Mouse (Mus musculus) left cerebral cortex, postnatal 10 days (tissue): ENCODE results near the gene Tmem164. TPM values are rescaled to one million over a fixed set of nuclear protein-coding genes. Genes with fewer than 3 reads are reported as not detected.
A peak's percentile ranks its signal among the peaks of the same experiment; 100 is the strongest.

Source experiments
- DNase-seq, 2 experiments: peaks; one replicate each; pipeline ENCODE4 v3.0.0; 2021 to 2022; ENCODE audit warnings: low spot score in 2 of 2, mixed read lengths in 1 of 2; ENCODE audit errors: extremely low spot score in 1 of 2
- intact Hi-C: fragments of 180-260 bp; cut with DNase I; formaldehyde crosslinking; loops from one replicate; pipeline ENCODE4 v1.15.1; 2025
- total RNA-seq, 2 experiments: library from RNA; stranded (reverse); gene quantifications; 2 replicates each; pipeline ENCODE4 v1.2.3; 2021

The Tmem164 gene
- total RNA-seq, 2 experiments from 2014 or later: 38.1 to 41.1 TPM

DNA sequence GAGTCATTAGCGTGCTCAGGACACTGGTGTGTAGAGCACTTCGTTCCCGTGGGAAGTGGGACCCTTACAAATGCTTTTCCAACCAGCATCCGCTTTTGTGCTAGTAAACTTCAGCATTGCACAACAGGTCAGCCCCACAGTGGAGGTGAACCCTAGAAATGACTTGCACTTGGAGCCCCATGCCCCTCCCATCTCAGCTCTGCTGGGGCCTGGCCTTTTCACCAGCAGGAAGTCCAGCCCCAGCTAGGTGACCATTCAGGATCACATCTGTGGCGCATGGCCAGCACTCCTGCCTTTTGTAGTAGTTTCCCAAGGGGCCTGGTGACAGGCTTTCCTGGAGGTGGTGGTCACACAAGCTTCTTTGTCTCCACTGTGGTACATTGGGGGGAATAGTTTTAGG lies 1.8 kb downstream of the Tmem164 start:
- DNase-seq: peak in 1 of 2 experiments; percentile 24
- intact Hi-C loops: loop anchor here (5.0 kb wide), 1 partner anchor 124 kb away; no protein-coding TSS in a partner anchor

DNA sequence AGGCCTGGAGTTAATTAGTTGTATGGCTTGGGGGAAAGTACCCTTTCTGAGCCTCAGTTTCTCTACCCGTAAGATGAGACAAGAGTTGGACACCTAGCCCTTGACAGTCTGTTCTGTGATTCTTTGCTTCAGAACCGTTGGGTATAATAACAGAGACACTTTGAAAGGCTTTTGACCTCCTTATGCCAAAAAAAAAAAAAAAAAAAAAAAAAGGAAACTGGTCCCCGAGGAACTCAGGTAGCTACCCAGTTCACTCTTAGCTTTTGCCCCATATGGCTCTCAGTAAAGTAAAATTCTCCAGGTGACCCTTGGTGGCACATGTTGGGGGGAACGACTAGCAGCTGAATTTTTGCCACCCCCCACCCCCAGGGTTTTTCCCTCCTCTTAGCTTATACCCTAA lies 3.5 kb downstream of the Tmem164 start:
- intact Hi-C loops: loop anchor here (5.0 kb wide), 1 partner anchor 123 kb away; no protein-coding TSS in a partner anchor
- DNase-seq: no peak

DNA sequence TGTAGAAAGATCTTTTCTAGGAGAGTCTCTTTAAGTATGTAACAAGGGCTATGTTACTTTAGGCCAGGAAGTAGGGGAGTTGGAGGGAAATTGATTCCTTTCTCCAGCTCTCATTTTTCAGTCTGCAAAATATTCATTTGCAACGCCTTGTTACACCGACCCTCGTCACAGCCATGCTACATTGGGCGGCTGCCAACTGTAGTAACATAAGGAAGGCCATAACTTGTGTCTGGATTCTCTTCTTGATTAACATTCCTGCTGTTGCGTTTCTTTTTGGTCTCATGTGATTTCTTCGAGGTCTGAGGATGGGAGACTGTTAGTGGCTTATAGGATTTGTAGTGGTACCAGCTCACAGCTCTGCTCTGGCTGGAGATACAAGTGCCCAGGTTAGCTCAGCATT lies 4.5 kb downstream of the Tmem164 start:
- intact Hi-C loops: no loop called here
- DNase-seq: peak in 1 of 2 experiments; percentile 27

DNA sequence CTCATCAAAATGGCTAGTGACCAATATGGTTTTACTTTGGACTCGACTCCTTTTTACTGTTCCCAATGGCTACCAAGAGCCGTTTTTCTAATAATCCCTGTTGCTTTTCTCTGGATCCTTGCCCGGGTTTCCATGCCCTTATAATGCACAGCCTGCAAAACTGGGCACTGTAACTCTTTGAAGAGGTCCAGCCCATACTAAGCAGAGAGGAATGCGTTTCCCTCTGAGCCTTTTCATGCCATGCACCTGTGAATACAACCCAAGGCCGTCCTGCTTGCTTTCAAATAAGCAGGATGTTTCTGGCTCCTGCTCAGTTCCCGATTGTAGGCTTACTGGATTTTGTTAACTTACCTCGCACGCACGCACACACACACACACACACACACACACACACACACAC lies 7.3 kb downstream of the Tmem164 start:
- intact Hi-C loops: no loop called here
- no peak for DNase-seq

DNA sequence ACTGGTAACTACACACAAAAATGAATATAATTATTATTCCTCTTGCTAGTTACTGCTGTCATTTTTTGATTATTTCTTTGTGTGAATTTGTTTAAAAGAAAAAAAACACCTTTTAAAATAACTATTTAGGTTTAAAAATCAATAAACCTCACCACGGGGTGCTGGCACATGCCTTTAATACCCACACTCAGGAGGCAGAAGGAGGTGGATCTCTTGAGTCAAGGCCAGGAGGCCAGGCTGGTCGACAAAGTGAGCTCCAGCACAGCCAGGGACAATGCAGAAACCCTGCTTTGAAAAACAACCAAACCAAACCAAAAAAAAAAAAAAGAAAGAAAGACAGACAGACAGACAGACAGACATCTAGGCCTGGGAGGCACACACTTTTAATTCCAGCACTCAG lies 12.1 kb downstream of the Tmem164 start:
- no peak for DNase-seq
- intact Hi-C loops: no loop called here

DNA sequence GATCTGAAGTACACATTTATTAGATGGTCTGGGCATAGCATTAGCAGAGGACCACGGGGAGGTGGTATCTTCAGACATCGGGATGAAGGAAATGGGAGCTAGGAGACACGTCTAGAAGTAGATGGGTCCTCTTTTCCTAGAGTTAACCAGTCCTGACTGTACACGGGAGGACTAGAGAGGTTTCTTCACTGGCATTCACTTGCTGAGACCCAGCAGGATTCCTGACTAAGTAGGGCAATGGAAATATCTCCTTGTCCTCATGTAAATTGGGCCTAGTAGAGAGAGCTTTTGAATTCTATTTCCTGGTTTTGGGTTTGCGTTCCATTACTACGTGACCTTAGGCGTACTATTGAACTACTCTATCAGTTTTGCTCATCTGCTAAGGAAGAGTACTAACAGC lies 13.1 kb downstream of the Tmem164 start:
- no peak for DNase-seq
- intact Hi-C loops: no loop called here

DNA sequence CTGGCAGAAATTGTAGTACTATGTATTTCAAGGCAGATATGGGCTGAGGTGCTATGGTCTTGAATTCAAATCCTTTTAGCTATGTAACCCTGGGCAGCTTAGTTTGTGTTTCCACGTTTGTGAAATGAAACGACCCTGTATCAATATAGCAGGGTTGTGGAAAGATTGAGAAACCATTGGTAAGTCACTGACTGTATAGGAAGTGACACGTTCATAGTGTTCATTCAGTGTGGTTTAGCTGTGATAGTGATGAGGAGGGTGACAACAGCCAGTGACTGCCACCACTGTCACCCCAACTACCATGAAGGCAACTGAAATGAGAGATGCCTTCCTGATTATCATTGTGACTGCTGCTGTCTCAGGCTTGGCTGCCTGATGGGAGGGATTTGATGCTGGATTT lies 13.7 kb downstream of the Tmem164 start:
- DNase-seq: no peak
- intact Hi-C loops: no loop called here

DNA sequence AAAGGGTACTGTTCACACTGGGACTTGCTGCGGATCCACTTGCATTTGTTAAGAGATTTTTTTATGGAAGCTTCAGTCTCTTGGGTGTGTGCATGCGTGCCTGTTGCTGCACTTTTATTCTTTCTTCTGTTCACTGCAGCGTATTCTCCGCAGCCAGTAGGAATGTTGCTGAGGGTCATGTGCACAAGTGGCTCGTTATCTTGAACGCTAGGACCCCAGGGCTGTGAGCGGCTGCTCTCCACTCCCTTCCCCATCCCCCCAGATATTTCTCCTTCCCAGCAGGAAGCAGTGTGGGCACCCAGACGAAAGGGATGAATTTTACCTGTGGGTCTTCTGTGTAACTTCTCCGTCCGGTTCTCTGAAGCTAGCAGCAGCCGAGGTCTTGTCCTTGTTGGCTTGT lies 15.6 kb downstream of the Tmem164 start:
- no peak for DNase-seq
- intact Hi-C loops: no loop called here

DNA sequence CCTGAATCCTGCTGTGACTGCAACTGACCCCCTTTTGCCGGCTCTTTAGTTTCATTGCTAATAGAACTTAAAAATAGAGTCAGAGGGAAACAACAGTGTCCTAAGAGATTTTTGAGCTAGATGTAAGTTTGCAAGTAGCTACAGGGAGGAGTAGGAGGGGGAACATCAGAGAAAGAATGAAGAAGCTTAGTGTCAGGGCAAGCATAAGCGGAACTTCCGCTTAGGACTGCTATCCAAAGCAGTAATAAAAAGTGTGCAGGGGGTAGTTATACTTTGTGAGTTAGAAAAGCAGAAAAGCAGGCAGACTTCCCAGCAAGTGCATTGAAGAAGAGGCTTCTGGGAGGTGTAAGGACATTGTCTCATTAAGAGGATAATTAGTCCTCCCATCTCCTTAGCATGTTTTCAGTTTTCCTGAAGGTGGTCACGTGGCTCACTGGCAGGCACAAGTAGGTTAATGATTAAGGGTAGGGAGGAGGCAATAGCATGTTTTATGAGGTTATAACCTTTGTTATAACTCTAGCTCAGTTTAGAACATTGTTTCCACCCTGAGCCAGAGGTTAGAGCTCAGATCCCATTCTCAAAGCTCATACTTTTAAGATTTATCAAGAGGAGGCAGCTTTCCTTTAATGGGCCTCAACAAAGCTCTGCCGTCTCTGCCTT lies 16.5 kb downstream of the Tmem164 start:
- intact Hi-C loops: no loop called here
- no peak for DNase-seq

DNA sequence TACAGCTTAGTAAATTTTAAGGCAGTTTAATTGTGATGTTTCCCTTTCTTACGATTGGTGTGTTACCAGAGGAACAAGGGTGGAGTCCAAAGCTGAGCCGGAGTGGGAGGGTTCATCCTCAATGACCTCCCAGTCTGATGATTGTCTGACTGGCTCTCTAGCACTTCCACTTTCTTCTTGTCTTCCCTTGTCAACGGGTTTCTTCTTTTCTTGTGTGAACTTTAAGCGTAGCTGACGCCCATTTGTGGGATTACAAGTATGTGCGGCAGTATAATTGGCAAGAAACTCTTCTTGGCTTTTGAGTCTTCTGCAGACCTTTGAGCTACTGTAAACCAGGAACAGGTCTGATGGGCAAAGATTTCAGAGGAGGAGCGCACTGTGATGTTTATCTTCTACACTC lies 17.0 kb downstream of the Tmem164 start:
- DNase-seq: no peak
- intact Hi-C loops: no loop called here

DNA sequence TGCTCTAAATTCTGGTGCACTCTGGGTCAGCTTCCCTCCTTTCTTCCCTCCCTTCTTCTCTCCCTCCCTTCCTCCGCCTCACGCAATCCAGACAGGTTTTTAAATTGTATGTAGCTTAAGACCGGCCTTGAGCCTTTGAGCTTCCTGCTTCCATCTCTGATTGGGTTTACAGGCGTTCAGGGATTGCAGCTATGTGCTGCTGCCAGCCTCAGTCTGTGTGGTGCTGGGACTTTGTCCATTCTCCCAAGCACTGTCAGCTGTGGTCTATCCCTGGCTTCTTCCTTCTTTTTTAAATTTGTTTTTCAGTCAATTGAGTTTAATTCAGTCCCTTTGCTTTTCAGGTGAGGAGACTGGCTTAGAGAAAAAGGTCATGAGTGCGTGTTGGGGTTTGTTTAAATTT lies 20.9 kb downstream of the Tmem164 start:
- no peak for DNase-seq
- intact Hi-C loops: no loop called here

DNA sequence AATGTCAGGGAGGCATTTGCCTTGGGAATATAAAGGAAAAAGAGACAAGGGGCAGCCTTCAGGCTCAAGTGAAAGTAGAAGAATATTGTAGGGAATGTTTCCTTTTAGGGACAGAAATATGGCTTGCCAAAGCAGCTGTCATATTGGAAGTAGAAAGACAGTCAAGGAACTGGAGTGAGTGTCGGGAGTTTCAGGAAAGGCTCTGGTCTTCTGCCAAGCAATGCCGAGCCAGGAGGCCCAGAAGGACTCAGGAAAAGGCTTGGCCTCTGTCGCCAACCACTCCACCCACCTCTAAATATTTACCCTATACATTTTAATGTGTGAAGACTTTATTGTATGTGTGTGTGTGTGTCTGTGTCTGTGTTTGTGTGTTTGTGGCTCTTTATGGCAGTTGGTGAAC lies 21.4 kb downstream of the Tmem164 start:
- intact Hi-C loops: no loop called here
- DNase-seq: no peak

DNA sequence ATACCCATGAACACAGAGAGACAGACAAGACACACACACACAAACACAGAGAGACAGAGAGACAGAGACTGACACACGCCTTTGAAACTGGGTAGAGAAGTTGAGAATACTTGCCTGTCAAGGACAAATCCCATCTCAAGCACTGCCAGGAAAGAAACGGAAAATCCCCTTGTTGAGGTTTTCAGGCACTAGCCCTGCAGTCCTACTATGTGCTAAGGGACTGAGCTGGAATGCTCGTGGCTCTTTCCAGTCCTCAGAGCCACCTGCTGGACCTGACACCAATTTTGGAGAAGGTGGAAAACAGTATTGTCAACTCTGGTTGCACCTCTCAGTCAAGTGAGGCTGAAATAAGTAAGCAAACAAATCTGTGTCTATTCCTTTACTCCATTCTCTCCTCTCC lies 22.7 kb downstream of the Tmem164 start:
- no peak for DNase-seq
- intact Hi-C loops: no loop called here

DNA sequence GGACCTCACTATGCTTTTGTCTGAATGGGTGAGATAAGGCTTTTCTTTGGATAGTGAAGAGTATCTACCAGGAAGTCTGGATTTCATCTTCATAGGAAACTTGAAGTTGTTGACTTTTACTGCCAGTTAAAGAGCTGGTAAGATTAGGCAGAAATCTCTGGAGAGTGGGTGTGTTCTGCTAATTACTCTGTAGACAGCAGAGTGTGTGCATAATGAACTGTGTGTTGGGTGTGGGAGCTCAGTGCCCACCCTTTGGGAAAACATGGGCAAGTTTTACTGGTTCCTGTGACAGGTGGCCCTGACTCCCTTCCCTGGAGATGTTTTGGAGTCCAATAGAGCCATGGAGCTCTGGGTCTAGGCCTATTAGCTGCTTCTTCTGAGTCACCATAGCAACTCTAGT lies 27.1 kb downstream of the Tmem164 start:
- intact Hi-C loops: no loop called here
- DNase-seq: no peak

DNA sequence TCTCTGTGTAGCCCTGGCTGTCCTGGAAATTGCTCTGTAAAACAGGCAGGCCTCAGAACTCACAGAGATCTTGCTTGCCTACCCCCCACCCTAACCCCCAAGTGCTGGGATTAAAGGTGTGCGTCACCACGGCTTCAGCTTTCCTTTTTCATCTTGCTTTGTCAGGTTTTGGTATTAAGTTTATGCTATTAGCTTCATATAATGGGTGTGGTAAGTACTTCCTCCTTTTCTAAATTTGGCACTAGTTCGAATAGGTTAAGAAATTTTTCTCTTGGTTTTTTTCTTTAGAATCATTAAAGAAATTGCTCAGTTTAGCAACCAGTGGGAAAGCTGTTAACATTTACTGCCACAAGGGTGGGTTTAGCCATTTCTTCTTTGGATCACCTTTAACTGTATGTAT lies 34.8 kb downstream of the Tmem164 start:
- DNase-seq: no peak
- intact Hi-C loops: no loop called here

DNA sequence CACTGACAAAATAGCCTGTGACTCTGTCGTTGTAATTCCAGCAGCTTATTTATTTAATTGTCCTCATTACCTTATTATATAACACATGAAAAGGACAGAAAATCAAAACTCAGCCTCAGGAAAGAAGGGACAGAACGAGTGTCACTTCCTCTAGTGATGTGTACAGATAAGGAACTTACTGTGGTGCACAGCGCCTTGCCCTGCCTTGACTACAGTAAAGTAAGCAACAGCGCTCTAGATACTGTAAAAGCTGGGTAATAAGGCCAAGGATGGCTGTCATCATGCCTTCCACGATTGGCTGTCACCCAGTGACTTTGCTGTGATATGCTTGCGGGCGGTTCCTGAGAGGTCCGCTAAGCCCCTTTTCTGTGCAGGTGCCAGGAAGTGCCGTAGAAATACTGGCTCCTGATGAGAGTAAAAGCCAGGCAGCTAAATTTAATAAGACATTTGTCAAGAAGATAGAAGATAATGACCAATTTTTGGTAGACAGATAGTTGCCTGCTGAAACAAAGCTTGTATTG lies 36.8 kb downstream of the Tmem164 start:
- intact Hi-C loops: no loop called here
- DNase-seq: no peak

DNA sequence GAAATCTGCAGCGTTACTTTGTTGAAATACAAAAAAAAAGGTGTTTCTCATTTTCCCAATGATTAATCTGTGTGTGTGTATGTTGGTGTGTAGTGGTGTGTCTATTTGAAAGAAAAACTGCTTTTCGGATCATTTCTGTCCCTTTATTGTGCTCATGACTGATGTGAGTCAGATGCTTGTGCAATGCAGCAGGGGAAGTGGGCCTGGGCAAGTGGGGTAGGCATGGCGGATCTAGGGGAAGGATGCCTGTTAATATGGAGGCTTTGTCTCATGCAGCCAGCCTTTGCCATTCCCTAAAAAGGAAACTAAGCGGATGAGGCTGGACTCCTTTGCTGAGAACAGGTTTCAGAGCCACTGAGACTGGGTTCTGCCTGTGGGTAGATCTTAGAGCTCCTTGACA lies 37.6 kb downstream of the Tmem164 start:
- no peak for DNase-seq
- intact Hi-C loops: no loop called here

DNA sequence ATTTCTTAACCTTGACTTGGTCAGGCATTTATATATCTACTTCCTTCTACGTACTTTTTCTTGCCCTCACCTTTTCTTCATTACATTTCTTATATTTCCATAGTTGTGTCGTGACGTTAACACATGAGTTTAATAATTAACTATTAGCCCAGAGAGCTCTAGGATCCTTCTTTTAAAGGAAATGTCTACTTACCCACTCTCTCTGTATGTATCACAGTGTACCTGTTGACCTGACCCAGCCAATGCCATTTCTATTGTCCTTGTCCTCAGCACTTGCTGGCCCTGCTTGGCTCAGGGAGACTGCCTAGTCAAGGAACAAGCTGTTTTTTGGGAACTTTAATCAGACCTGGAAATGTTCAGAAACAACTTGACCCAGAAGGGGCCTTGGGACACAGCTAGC lies 40.7 kb downstream of the Tmem164 start:
- no peak for DNase-seq
- intact Hi-C loops: no loop called here

DNA sequence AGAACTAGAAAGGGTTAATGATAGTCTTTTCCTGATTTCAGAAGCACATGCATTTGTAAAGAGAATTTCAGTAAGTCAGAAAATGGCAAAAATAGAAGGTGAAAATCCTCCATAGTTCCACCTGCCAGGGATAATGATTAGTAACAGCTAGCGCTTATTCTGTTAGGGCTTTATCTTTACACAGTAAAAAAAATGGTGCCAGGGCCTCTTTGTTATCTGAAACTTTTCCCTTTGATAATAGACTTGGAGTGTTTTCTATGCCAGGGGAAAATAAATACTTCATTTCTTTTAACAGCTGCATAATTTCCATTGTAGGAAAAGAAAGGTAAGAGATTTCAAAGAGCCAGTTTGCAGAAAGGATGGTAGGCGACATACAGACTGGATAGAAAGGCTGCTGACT lies 43.0 kb downstream of the Tmem164 start:
- intact Hi-C loops: no loop called here
- no peak for DNase-seq

DNA sequence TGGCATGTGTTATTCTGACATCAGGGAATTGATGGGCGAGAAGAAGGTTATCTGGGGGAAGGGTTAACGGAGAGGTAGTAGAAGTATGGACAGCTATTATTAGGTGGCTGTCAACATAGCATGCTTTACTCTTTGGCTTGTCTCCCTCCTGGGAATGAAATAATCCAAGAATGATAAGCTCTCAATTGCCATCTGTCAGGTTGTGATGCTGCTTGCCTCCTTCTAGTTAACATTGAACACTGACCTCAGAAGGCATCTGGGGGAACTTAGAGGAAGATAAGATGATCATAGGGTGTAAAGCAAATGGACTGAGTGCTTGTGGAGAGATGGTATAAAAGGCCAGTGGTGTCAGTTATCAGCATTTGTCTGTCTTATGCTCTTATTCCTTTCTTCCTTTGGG lies 44.4 kb downstream of the Tmem164 start:
- intact Hi-C loops: no loop called here

DNA sequence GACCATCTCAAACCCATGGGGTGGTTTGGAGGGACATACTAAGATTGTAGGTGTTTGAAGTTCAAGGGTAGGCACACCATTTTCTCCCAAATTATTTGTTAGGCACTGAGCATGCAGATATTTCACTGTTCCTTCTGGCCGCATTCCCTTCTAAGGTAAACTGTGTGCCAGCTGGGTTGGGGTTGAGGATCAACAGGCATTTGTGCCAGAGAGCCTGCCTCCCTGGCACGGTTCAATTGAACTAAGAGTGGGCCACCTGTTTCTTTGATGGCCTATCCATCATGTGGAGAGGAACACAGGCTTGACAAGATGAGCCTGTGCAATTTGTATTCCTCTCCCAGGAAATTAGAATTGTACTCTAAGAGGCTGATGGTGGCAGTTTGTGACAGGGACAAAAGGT lies 45.1 kb downstream of the Tmem164 start:
- DNase-seq: no peak
- intact Hi-C loops: no loop called here

More for the DNA sequence above, 44.4 kb downstream of the Tmem164 start:
- no peak for DNase-seq
